Mouse (Mus musculus): ENCODE measurements at regions not wholly inside any gene's neighbourhood (a gene's known extent, or its start where the extent isn't known, plus 50 kb on each side); places are given as distances from the start of the nearest gene placed in this dataset.

- Histone ChIP-seq H3K27me3 (ENCODE audit: insufficient read depth, low read length) (no peaks in the 10 kb centered on the region), H3K36me3 (replicated peaks) (no peaks in the 10 kb centered on the region)
Observed at GRCm38 (mm10) chr2:115090430-115091175, 435.8 kb upstream of the Dph6 start.

DNA sequence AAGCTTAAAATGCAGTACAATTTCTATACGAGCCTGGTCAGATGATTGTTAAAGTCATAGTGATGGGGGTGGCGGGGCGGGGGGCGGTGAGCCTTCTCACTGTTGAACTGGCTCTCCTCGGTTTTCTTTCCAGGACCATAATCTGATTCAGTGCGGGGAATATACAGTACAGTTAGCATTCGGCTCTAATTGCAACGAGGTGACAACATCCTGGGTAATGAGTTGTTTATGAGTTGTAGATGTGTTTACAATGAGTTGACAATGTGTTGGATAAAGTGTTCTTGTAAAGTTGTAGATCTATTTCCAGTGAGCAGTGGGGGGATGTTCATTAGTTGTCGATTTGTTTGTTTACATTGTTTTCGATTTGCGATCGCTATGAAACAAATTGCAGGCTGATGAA lies 440.6 kb upstream of the Dph6 start:
- Histone ChIP-seq H3K4me1 (ENCODE audit: insufficient read depth, low read depth, low read length) (no peaks in the 10 kb centered on the region), H3K36me3 (replicated peaks) (no peaks in the 10 kb centered on the region), H3K9me3 (replicated peaks) (no peaks in the 10 kb centered on the region), H3K27me3 (ENCODE audit: insufficient read depth, low read length) (no peaks in the 10 kb centered on the region), H3K4me3 (ENCODE audit: low read depth, low read length) (no peak overlapping the region)
- no peak for DNase-seq (ENCODE audit: low spot score)
- ATAC-seq (ENCODE audit: extremely low read depth, insufficient number of reproducible peaks, low FRiP score, poor library complexity, severe bottlenecking): no peak
- TF ChIP-seq GATA1 (IDR thresholded peaks at IDR 0.05; ENCODE audit: borderline replicate concordance, low read length) (no peak), TAL1 (conservative IDR thresholded peaks at IDR 0.05; ENCODE audit: low read depth, low read length) (no peak), POLR2AphosphoS5 (IDR thresholded peaks at IDR 0.05; ENCODE audit: insufficient replicate concordance, low read depth, low read length) (no peak), GATA2 (IDR thresholded peaks at IDR 0.05; ENCODE audit: borderline replicate concordance, low read depth, low read length) (no peak), CTCF (IDR thresholded peaks at IDR 0.05; ENCODE audit: low read depth, low read length) (no peak)

More at GRCm38 (mm10) chr2:115090430-115091175, 435.8 kb upstream of the Dph6 start:
- Histone ChIP-seq H3K4me3 (ENCODE audit: low read depth, low read length) (no peak overlapping the region), H3K9me3 (replicated peaks) (no peaks in the 10 kb centered on the region), H3K4me1 (ENCODE audit: insufficient read depth, low read depth, low read length) (no peaks in the 10 kb centered on the region)
- DNase-seq (ENCODE audit: low spot score) (no peak), ATAC-seq (ENCODE audit: extremely low read depth, insufficient number of reproducible peaks, low FRiP score, poor library complexity, severe bottlenecking) (no peak)
- TF ChIP-seq POLR2AphosphoS5 (IDR thresholded peaks at IDR 0.05; ENCODE audit: insufficient replicate concordance, low read depth, low read length) (no peak), GATA1 (IDR thresholded peaks at IDR 0.05; ENCODE audit: borderline replicate concordance, low read length) (no peak), CTCF (IDR thresholded peaks at IDR 0.05; ENCODE audit: low read depth, low read length) (no peak), GATA2 (IDR thresholded peaks at IDR 0.05; ENCODE audit: borderline replicate concordance, low read depth, low read length) (no peak), TAL1 (conservative IDR thresholded peaks at IDR 0.05; ENCODE audit: low read depth, low read length) (no peak)

GRCm38 (mm10) chr2:115101501-115101900 lies 446.7 kb upstream of the Dph6 start:
- no peak for ATAC-seq (ENCODE audit: extremely low read depth, insufficient number of reproducible peaks, low FRiP score, poor library complexity, severe bottlenecking)
- Histone ChIP-seq H3K36me3 (replicated peaks) (no peaks in the 10 kb centered on the region), H3K4me3 (ENCODE audit: low read depth, low read length) (no peak overlapping the region), H3K9me3 (replicated peaks) (no peaks in the 10 kb centered on the region), H3K27me3 (ENCODE audit: insufficient read depth, low read length) (no peaks in the 10 kb centered on the region), H3K4me1 (ENCODE audit: insufficient read depth, low read depth, low read length) (no peaks in the 10 kb centered on the region)
- TF ChIP-seq POLR2AphosphoS5 (IDR thresholded peaks at IDR 0.05; ENCODE audit: insufficient replicate concordance, low read depth, low read length): no peak
- no peak for TF ChIP-seq CTCF (IDR thresholded peaks at IDR 0.05; ENCODE audit: low read depth, low read length)
- no peak for TF ChIP-seq GATA2 (IDR thresholded peaks at IDR 0.05; ENCODE audit: borderline replicate concordance, low read depth, low read length)
- no peak for TF ChIP-seq TAL1 (conservative IDR thresholded peaks at IDR 0.05; ENCODE audit: low read depth, low read length)
- TF ChIP-seq GATA1 (IDR thresholded peaks at IDR 0.05; ENCODE audit: borderline replicate concordance, low read length): no peak
- DNase-seq (ENCODE audit: low spot score): no peak

DNA sequence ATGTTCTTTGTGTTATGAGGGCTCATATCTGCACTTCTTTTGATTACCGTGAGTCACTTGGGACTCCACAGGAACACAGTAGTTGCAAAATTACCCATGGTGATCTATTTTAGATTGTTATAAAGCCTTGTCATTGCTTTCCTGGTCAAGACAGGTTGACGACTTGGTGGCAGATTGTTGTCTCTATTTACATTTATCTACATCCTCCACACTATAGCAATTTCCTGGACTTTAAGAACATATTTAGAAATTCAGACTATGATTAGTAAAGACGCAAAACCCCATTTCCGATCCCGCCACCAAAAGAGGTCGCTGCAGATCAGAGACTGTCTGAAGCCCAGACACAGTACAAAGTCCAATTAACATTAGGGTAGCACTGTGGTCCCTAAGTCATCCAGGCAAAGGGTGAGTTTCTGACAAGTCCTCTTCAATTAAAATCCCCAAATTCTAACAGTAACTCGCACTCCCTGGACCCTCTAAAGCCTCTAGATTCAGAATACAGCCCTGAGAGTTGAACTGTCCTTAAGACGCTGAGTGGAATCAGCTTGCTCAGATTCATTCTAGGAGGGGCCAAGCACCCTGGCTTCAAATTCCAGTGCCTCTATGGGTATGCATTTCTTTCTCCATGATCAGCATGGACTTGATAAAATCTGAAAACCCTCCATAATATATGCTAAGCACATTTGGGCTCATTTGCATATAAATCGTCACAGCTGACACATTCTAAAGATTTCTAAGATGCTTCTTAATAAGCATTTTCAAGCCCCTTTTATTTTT lies 461.9 kb upstream of the BC052040 start:
- no peak for DNase-seq (ENCODE audit: low spot score)
- H3K4me3 ChIP-seq (ENCODE audit: low read depth, low read length): no peak overlapping the region
- ATAC-seq (ENCODE audit: extremely low read depth, insufficient number of reproducible peaks, low FRiP score, poor library complexity, severe bottlenecking): no peak
- no peaks in the 10 kb centered on the region for H3K27me3 ChIP-seq (ENCODE audit: insufficient read depth, low read length)
- H3K9me3 ChIP-seq (replicated peaks): no peaks in the 10 kb centered on the region
- no peak for TF ChIP-seq POLR2AphosphoS5 (IDR thresholded peaks at IDR 0.05; ENCODE audit: insufficient replicate concordance, low read depth, low read length)
- no peak for TF ChIP-seq GATA1 (IDR thresholded peaks at IDR 0.05; ENCODE audit: borderline replicate concordance, low read length)
- TF ChIP-seq TAL1 (conservative IDR thresholded peaks at IDR 0.05; ENCODE audit: low read depth, low read length): no peak
- TF ChIP-seq CTCF (IDR thresholded peaks at IDR 0.05; ENCODE audit: low read depth, low read length): no peak
- TF ChIP-seq GATA2 (IDR thresholded peaks at IDR 0.05; ENCODE audit: borderline replicate concordance, low read depth, low read length): no peak
- no peaks in the 10 kb centered on the region for H3K36me3 ChIP-seq (replicated peaks)
- H3K4me1 ChIP-seq (ENCODE audit: insufficient read depth, low read depth, low read length): no peaks in the 10 kb centered on the region

GRCm38 (mm10) chr2:115120206-115120503 lies 461.4 kb upstream of the BC052040 start:
- ATAC-seq (ENCODE audit: extremely low read depth, insufficient number of reproducible peaks, low FRiP score, poor library complexity, severe bottlenecking) (no peak), DNase-seq (ENCODE audit: low spot score) (no peak)
- Histone ChIP-seq H3K27me3 (ENCODE audit: insufficient read depth, low read length) (no peaks in the 10 kb centered on the region), H3K4me1 (ENCODE audit: insufficient read depth, low read depth, low read length) (no peaks in the 10 kb centered on the region), H3K9me3 (replicated peaks) (no peaks in the 10 kb centered on the region), H3K4me3 (ENCODE audit: low read depth, low read length) (no peak overlapping the region), H3K36me3 (replicated peaks) (no peaks in the 10 kb centered on the region)
- TF ChIP-seq GATA1 (IDR thresholded peaks at IDR 0.05; ENCODE audit: borderline replicate concordance, low read length): no peak
- TF ChIP-seq GATA2 (IDR thresholded peaks at IDR 0.05; ENCODE audit: borderline replicate concordance, low read depth, low read length): no peak
- TF ChIP-seq TAL1 (conservative IDR thresholded peaks at IDR 0.05; ENCODE audit: low read depth, low read length): no peak
- no peak for TF ChIP-seq POLR2AphosphoS5 (IDR thresholded peaks at IDR 0.05; ENCODE audit: insufficient replicate concordance, low read depth, low read length)
- TF ChIP-seq CTCF (IDR thresholded peaks at IDR 0.05; ENCODE audit: low read depth, low read length): no peak

- Histone ChIP-seq H3K4me1 (ENCODE audit: insufficient read depth, low read depth, low read length) (no peaks in the 10 kb centered on the region), H3K27me3 (ENCODE audit: insufficient read depth, low read length) (no peaks in the 10 kb centered on the region), H3K4me3 (ENCODE audit: low read depth, low read length) (no peak overlapping the region), H3K9me3 (replicated peaks) (no peaks in the 10 kb centered on the region), H3K36me3 (replicated peaks) (no peaks in the 10 kb centered on the region)
- no peak for ATAC-seq (ENCODE audit: extremely low read depth, insufficient number of reproducible peaks, low FRiP score, poor library complexity, severe bottlenecking)
- DNase-seq (ENCODE audit: low spot score): no peak
- TF ChIP-seq TAL1 (conservative IDR thresholded peaks at IDR 0.05; ENCODE audit: low read depth, low read length): no peak
- no peak for TF ChIP-seq GATA2 (IDR thresholded peaks at IDR 0.05; ENCODE audit: borderline replicate concordance, low read depth, low read length)
- TF ChIP-seq GATA1 (IDR thresholded peaks at IDR 0.05; ENCODE audit: borderline replicate concordance, low read length): no peak
- TF ChIP-seq POLR2AphosphoS5 (IDR thresholded peaks at IDR 0.05; ENCODE audit: insufficient replicate concordance, low read depth, low read length): no peak
- no peak for TF ChIP-seq CTCF (IDR thresholded peaks at IDR 0.05; ENCODE audit: low read depth, low read length)
Observed at GRCm38 (mm10) chr2:115126625-115127369, 454.7 kb upstream of the BC052040 start.
